Mouse (Mus musculus): ENCODE results near the gene Nmt1.

DNA sequence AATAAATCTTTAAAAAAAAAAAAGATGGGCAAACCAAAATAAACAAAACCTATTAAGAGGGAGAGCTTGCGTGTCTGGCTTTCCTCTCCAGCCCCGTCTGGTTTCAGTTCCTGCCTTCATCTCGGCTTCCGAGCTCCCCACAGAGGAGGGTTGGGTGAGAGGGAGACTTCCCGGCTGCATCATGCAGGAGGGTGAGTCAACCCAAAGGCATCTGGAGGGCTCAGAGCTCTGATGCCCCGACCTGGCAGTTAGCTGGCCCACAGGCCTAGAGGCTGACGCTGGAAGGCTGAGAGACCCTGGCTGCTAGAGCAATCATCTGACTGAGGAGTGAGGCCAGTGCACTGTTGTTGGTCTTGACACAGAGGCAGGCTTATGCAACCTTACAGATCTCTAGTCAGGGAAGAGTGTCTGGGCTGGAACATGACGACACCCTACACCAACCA is 23.3 kb downstream of the Nmt1 start:
- no peak for TF ChIP-seq POLR2A (IDR thresholded peaks at IDR 0.05; ENCODE audit: low read depth, low read length)
- no peak for TF ChIP-seq KAT2A (IDR thresholded peaks at IDR 0.05; ENCODE audit: insufficient replicate concordance, low read length)
- TF ChIP-seq CTCF (conservative IDR thresholded peaks at IDR 0.05 in 1 of 2, IDR thresholded peaks at IDR 0.05 in 1 of 2; ENCODE audit: low read depth in 2 of 2, low read length in 2 of 2): no peak
- TF ChIP-seq EP300 (IDR thresholded peaks at IDR 0.05; ENCODE audit: low read length): peak; percentile 84
- TF ChIP-seq USF1 (IDR thresholded peaks at IDR 0.05; ENCODE audit: low read depth, low read length): no peak
